Mouse (Mus musculus) embryonic facial prominence, embryonic 13.5 days (tissue): ENCODE results near the gene Cxcl14. TPM values are rescaled to one million over a fixed set of nuclear protein-coding genes. Genes with fewer than 3 reads are reported as not detected.

Experiments used
- ATAC-seq: fragments of 200-750 bp; cut with Nextera tagmentation; 2 replicates; pipeline ENCODE4 v1.8.0; 2017; ENCODE audit warnings: low read depth; ENCODE audit not compliant: insufficient number of reproducible peaks, insufficient read depth, low FRiP score, low TSS enrichment
- H3K27ac ChIP-seq: fragments of 300-500 bp; sonication (generic); 2 replicates; pipeline ENCODE4 v1.5.1; 2015; ENCODE audit warnings: moderate library complexity, mild to moderate bottlenecking, inconsistent platforms
- H3K27me3 ChIP-seq: fragments of 300-500 bp; sonication (generic); 2 replicates; pipeline ENCODE4 v1.6.1; 2015; ENCODE audit warnings: mild to moderate bottlenecking, inconsistent platforms
- H3K36me3 ChIP-seq: fragments of 300-500 bp; sonication (generic); 2 replicates; pipeline ENCODE4 v1.6.1; 2015; ENCODE audit warnings: mild to moderate bottlenecking, inconsistent platforms
- H3K4me1 ChIP-seq: fragments of 300-500 bp; sonication (generic); 2 replicates; pipeline ENCODE4 v1.6.1; 2015; ENCODE audit warnings: inconsistent platforms
- H3K4me2 ChIP-seq: fragments of 300-500 bp; sonication (generic); 2 replicates; pipeline ENCODE4 v1.6.1; 2015; ENCODE audit warnings: moderate library complexity, mild to moderate bottlenecking, inconsistent platforms
- H3K4me3 ChIP-seq: fragments of 300-500 bp; sonication (generic); 2 replicates; pipeline ENCODE4 v1.5.1; 2015; ENCODE audit warnings: mild to moderate bottlenecking, inconsistent platforms
- H3K9ac ChIP-seq: fragments of 300-500 bp; sonication (generic); 2 replicates; pipeline ENCODE4 v1.6.1; 2015; ENCODE audit warnings: mild to moderate bottlenecking, inconsistent platforms
- H3K9me3 ChIP-seq: fragments of 300-500 bp; sonication (generic); 2 replicates; pipeline ENCODE4 v1.6.1; 2016; ENCODE audit warnings: inconsistent platforms
- WGBS: fragments of 180-500 bp; shearing (Covaris S2); methylation state at CpG from one replicate; pipeline ENCODE4 v1.1.7; 2015; ENCODE audit warnings: mixed read lengths; 5-methylcytosine and 5-hydroxymethylcytosine counted together
- polyA plus RNA-seq: library from polyadenylated mRNA; unstranded; fragments of >200 nt; fragmentation: Nextera tagmentation; extraction: Ambion mirVana; gene quantifications from 2 replicates; pipeline ENCODE4 v1.2.1, GENCODE M21; 2015

Gene Cxcl14
- polyA plus RNA-seq, 1 experiment from 2014 or later: 679 TPM

DNA sequence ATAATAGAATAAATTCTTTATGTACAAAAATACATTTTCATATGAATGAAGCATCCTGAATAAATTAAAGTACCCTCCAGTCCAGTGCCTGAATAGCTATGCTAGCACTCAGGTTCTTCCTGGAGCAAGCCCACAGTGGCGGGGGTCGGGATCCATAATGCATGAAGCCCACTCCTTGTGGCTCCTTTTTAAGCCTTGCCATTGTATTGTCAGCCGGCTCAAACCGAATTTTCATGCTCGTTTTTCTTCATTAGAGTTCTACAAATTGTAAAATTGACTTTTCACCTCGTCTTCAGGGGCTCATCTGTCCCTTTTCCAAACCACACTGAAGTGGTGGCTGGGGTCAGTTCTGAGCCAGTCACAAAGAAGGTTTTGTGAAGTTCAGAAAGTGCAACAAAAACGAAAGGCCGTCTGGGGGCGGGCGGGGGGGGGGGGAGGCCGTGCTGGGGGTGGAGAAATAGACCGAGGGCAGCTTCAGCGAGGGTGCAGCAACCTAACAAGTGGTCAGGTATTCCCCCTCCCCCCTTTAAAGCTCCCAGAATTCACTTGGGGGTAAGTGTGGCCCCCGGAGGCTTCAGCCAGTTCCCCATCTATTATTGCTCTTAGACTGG is 45.7 kb downstream of the Cxcl14 start:
- no peak overlapping the region for H3K27ac ChIP-seq
- peaks cover 17% of the 10 kb centered on the region for H3K4me1 ChIP-seq
- ATAC-seq: no peak
- peak overlapping the region; percentile 43 for H3K4me3 ChIP-seq
- H3K4me2 ChIP-seq: no peak overlapping the region
- no peaks in the 10 kb centered on the region for H3K9me3 ChIP-seq
- H3K27me3 ChIP-seq: peaks cover 100% of the 10 kb centered on the region
- H3K9ac ChIP-seq: no peak overlapping the region
- WGBS: 1% methylated on average over 14 of the region's 14 CpGs
- no peaks in the 10 kb centered on the region for H3K36me3 ChIP-seq

DNA sequence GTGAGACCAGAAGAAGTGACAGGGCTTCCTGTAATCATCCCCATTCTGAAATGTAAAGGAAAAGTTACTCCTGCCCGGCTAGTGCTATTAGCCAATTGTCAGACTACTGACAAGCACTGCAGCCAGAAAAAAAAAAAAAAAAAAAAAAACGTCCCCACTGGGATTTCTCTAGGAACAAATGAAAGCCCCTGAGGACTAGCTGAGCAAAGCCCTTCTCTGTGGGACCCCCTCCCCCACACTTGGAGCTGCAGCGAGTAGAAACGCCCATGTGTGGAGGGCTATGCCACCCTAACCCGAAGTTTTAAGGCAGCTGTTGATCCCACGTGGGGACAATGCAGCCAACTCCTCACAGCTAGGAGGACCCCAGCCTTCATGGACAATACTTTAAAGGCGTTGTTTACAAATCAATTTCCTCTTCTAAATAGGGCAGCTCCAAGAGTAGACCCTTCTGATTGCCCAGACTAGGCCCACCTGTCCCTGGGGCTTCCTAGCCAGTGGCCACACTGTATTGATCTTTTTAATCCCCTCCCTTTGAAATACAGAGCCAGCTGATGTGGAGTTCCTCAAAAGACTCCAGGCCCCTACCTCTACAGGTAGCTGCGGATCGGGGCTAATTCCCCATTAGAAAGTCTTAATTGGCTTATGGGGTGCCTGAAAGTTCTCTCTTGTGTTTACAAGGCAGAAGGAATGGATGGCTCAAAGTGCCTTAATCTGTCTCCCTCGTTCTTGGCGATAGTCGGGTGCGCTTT is 46.6 kb downstream of the Cxcl14 start:
- WGBS: 2% methylated on average over 13 of the region's 13 CpGs
- Histone ChIP-seq H3K4me2 (no peak overlapping the region), H3K4me1 (peaks cover 17% of the 10 kb centered on the region), H3K9me3 (no peaks in the 10 kb centered on the region), H3K27ac (no peak overlapping the region), H3K4me3 (no peak overlapping the region), H3K36me3 (no peaks in the 10 kb centered on the region), H3K9ac (no peak overlapping the region), H3K27me3 (peaks cover 94% of the 10 kb centered on the region)
- ATAC-seq: no peak

DNA sequence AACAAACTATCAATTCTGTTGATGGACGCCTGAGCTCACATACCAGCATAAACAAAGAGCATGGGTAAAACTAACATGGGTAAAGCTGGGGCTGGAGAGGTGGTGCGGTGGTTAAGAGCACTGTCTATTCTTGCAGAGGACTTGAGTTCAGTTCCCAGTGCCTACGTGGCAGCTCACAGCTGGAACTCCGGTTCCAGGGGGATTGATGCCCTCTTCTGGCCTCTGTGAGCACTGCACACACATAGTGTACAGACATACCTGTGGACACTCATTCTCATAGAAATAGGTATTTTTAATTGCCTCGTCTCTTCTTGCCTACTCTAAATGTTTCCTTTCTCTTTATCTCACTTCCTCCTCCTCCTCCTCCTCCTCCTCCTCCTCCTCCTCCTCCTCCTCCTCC is 53.2 kb downstream of the Cxcl14 start:
- H3K27me3 ChIP-seq: peaks cover 44% of the 10 kb centered on the region
- ATAC-seq: no peak
- no peaks in the 10 kb centered on the region for H3K36me3 ChIP-seq
- no peak overlapping the region for H3K4me3 ChIP-seq
- no peak overlapping the region for H3K27ac ChIP-seq
- H3K9ac ChIP-seq: no peak overlapping the region
- H3K9me3 ChIP-seq: no peaks in the 10 kb centered on the region
- 78% methylated on average over 5 of the region's 5 CpGs for WGBS
- no peak overlapping the region for H3K4me2 ChIP-seq
- peaks cover 7% of the 10 kb centered on the region; the same call in 1 of the 2 replicates for H3K4me1 ChIP-seq

DNA sequence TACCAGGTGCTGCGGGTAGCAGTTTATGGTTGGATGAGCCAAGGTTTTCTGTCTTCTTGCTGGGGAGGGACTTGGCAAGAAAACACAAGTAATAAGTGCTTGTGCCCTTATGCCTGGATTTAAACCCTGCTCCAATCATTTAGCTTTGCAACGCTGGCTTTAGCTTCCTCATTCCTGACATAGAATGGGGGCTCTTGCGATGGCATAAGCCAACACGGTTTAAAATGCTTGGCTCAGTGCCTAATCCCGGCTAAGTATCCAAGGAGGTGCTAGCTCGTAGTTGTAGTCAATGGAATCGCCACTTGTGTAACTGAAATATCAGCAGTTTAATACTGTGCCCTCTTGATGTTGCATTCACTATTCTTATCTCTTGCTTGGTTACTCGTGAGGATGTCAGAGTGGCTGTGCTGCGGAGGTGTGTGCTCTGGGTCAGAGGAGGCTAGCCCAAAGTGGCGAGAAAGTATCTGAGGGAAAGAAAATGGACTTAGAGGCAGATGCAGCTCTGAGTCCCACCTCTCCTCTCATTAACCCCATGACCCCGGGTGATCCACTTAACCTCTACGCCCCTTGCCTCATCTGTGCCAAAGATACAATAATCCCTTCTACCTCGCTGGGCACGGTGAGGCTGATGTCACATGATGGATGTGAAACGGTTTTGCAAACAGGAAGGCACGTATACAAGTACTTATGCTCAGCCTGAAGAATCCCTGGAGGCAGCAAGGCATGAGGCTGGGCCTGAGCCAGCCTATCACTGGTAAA is 56.2 kb downstream of the Cxcl14 start:
- H3K27ac ChIP-seq: no peak overlapping the region
- no peaks in the 10 kb centered on the region for H3K36me3 ChIP-seq
- no peak overlapping the region for H3K4me3 ChIP-seq
- WGBS: 47% methylated on average over 16 of the region's 16 CpGs
- ATAC-seq: no peak
- H3K4me1 ChIP-seq: peaks cover 7% of the 10 kb centered on the region; the same call in 1 of the 2 replicates
- no peak overlapping the region for H3K4me2 ChIP-seq
- H3K9ac ChIP-seq: no peak overlapping the region
- no peaks in the 10 kb centered on the region for H3K9me3 ChIP-seq
- peaks cover 42% of the 10 kb centered on the region for H3K27me3 ChIP-seq

Other genes with a start within 250 kb of the Cxcl14 start
- gene H2afy, start 160.2 kb downstream of the Cxcl14 start, polyA plus RNA-seq: 338 and 383 TPM in 2 replicates
- gene Tifab, start 117.7 kb downstream of the Cxcl14 start, polyA plus RNA-seq: 1.1 and 1.7 TPM in 2 replicates
- 1.1 and 2.0 TPM in 2 replicates for gene Neurog1, start 44.4 kb downstream of the Cxcl14 start, polyA plus RNA-seq
- gene Gm3045, start 130.0 kb upstream of the Cxcl14 start, polyA plus RNA-seq: not detected in 2 replicates
- gene Slc25a48, start 141.8 kb upstream of the Cxcl14 start, polyA plus RNA-seq: 0.32 and 0.42 TPM in 2 replicates
- gene Il9, start 185.7 kb upstream of the Cxcl14 start, polyA plus RNA-seq: not detected in 2 replicates
- gene Fbxl21, start 225.9 kb upstream of the Cxcl14 start, polyA plus RNA-seq: 2.8 and 3.0 TPM in 2 replicates